14 mouse cellular contexts compared by ENCODE assay signal in the genomic region with DNA sequence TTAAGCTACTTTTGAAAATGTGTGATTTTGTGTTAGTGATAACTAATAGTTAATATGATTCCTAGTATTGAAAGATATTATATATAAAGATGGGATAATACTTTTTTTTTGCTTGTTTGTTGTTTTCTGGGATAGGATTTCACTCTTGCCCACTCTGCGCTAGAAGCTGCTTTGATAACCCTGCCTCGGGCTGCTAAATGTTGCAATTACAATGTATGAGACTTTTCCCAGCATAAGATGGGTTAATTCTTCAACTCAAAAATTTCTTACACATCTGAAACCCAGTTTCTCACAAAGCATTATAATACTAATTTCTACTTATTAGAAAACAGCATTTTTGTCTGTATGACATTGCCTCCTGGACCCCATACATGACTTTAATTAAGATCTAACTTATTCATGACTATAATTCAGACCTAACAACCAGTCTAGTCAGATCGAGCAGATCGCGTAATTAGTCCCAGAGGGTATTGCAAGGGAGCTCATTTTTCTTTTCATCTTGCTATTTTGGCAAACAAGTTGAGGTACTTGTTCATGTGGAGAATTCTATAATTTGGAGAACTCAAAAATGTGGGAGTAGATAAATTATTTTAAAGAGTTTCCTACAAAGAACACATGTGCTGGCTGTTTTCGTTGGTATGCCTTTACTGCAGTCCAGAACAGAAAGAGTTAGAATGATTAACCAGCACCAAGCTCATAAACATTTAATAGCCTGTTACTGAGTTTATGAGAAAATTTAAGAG.
DNase-seq lines count a peak whose midpoint lies in the region; ATAC-seq and TF ChIP-seq lines count a peak whose summit lies in the region.
"Had no signal": no experiment of that assay in that cellular context is flagged by ENCODE, and none has a peak within 500 bp of the region (broad histone marks: within the 10 kb centered on the region; RNA-seq: fewer than 3 reads in every experiment).

No protein-coding gene starts in this region.

- peak; percentile 13 for DNase-seq in embryo, embryonic 11 days
- no peak for DNase-seq in embryo, embryonic 10 days (ENCODE audit: low spot score)
- DNase-seq in kidney, adult 9 months = no peak
- no peak for DNase-seq in liver, postnatal 0 days
- DNase-seq in gastrocnemius, adult 2 months = no peak
- DNase-seq: adrenal gland, adult 2 months; cerebellum, adult 9-10 months; liver, embryonic 13.5 days; thymus, postnatal 14 days had no signal

- no peak for TF ChIP-seq CTCF in liver, postnatal 0 days (IDR thresholded peaks at IDR 0.05; ENCODE audit: low read depth)
- TF ChIP-seq CTCF in gastrocnemius, adult 2 months (IDR thresholded peaks at IDR 0.05) = no peak

- ATAC-seq in kidney, embryonic 15.5 days (replicated peaks; ENCODE audit: low FRiP score) = peak; percentile 85
- ATAC-seq in neural tube, embryonic 14.5 days (ENCODE audit: low read depth) = peak; percentile 63; the same call in 1 of the 2 replicates
- no peak for ATAC-seq in neural tube, embryonic 15.5 days (ENCODE audit: low FRiP score)
- ATAC-seq in liver, postnatal 0 days = no peak

- 31% methylated on average over 6 of the region's 6 CpGs for WGBS in kidney, embryonic 15.5 days
- WGBS in neural tube, embryonic 14.5 days = 51% methylated on average over 6 of the region's 6 CpGs
- 45% methylated on average over 6 of the region's 6 CpGs for WGBS in neural tube, embryonic 15.5 days
- WGBS in liver, postnatal 0 days (ENCODE audit: insufficient replicate concordance) = 79% methylated on average over 6 of the region's 6 CpGs

- peak overlapping the region; percentile 45; the same call in 1 of the 2 replicates for H3K27ac ChIP-seq in kidney, embryonic 15.5 days
- H3K27ac ChIP-seq in neural tube, embryonic 14.5 days (ENCODE audit: low read depth, low read length) = no peak overlapping the region
- H3K27ac ChIP-seq in neural tube, embryonic 15.5 days (replicated peaks) = no peak overlapping the region
- H3K27ac ChIP-seq in liver, postnatal 0 days (ENCODE audit: low read depth) = no peak overlapping the region
- no peak overlapping the region for H3K27ac ChIP-seq in gastrocnemius, adult 2 months
- H3K27ac ChIP-seq: forebrain, embryonic 10.5 days; liver, embryonic 13.5 days; lung, embryonic 15.5 days had no signal

- no peak overlapping the region for H3K4me3 ChIP-seq in kidney, embryonic 15.5 days (replicated peaks)
- no peak overlapping the region for H3K4me3 ChIP-seq in neural tube, embryonic 14.5 days (ENCODE audit: low read depth, low read length)
- no peak overlapping the region for H3K4me3 ChIP-seq in neural tube, embryonic 15.5 days (replicated peaks)
- no peak overlapping the region for H3K4me3 ChIP-seq in liver, postnatal 0 days (ENCODE audit: low read depth, low read length)
- no peak overlapping the region for H3K4me3 ChIP-seq in gastrocnemius, adult 2 months
- H3K4me3 ChIP-seq: forebrain, embryonic 10.5 days; liver, embryonic 13.5 days; lung, embryonic 15.5 days had no signal

- no peak for TF ChIP-seq EP300 in liver, postnatal 0 days (IDR thresholded peaks at IDR 0.05; ENCODE audit: low read depth)

- intact Hi-C loops in gastrocnemius, adult 2 months (cut with DNase I) = no loop called here

- H3K9me3 ChIP-seq in kidney, embryonic 15.5 days (replicated peaks) = no peaks in the 10 kb centered on the region
- H3K9me3 ChIP-seq in neural tube, embryonic 14.5 days (ENCODE audit: control insufficient read depth, low read length) = no peaks in the 10 kb centered on the region
- no peaks in the 10 kb centered on the region for H3K9me3 ChIP-seq in neural tube, embryonic 15.5 days (replicated peaks)
- H3K9me3 ChIP-seq in liver, postnatal 0 days (ENCODE audit: low read length) = no peaks in the 10 kb centered on the region
- H3K9me3 ChIP-seq: forebrain, embryonic 10.5 days; liver, embryonic 13.5 days; lung, embryonic 15.5 days had no signal

- H3K9ac ChIP-seq in kidney, embryonic 15.5 days = no peak overlapping the region
- no peak overlapping the region for H3K9ac ChIP-seq in neural tube, embryonic 14.5 days (replicated peaks; ENCODE audit: low read depth, low read length)
- H3K9ac ChIP-seq in neural tube, embryonic 15.5 days (replicated peaks) = no peak overlapping the region
- no peak overlapping the region for H3K9ac ChIP-seq in liver, postnatal 0 days (replicated peaks)
- H3K9ac ChIP-seq: liver, embryonic 13.5 days; lung, embryonic 15.5 days had no signal

- no peaks in the 10 kb centered on the region for H3K27me3 ChIP-seq in kidney, embryonic 15.5 days
- no peaks in the 10 kb centered on the region for H3K27me3 ChIP-seq in neural tube, embryonic 14.5 days (ENCODE audit: control insufficient read depth, insufficient read depth, low read length)
- no peaks in the 10 kb centered on the region for H3K27me3 ChIP-seq in neural tube, embryonic 15.5 days (replicated peaks)
- no peaks in the 10 kb centered on the region for H3K27me3 ChIP-seq in liver, postnatal 0 days (ENCODE audit: insufficient read depth, low read length)
- H3K27me3 ChIP-seq: liver, embryonic 13.5 days; lung, embryonic 15.5 days had no signal

- H3K4me2 ChIP-seq in kidney, embryonic 15.5 days = peak overlapping the region; percentile 21; the same call in 1 of the 2 replicates
- no peak overlapping the region for H3K4me2 ChIP-seq in neural tube, embryonic 14.5 days (ENCODE audit: low read depth, low read length)
- H3K4me2 ChIP-seq in neural tube, embryonic 15.5 days = no peak overlapping the region
- H3K4me2 ChIP-seq in liver, postnatal 0 days (ENCODE audit: low read depth, low read length) = no peak overlapping the region
- H3K4me2 ChIP-seq: liver, embryonic 13.5 days; lung, embryonic 15.5 days had no signal

- H3K4me1 ChIP-seq in kidney, embryonic 15.5 days = 0 out of 2 replicates have a peak, but pooled peaks cover 3% of the 10 kb centered on the region
- no peaks in the 10 kb centered on the region for H3K4me1 ChIP-seq in neural tube, embryonic 14.5 days (ENCODE audit: control insufficient read depth, insufficient read depth, low read length)
- H3K4me1 ChIP-seq in neural tube, embryonic 15.5 days = no peaks in the 10 kb centered on the region
- H3K4me1 ChIP-seq in liver, postnatal 0 days (ENCODE audit: insufficient read depth) = no peaks in the 10 kb centered on the region
- H3K4me1 ChIP-seq: forebrain, embryonic 10.5 days; liver, embryonic 13.5 days; lung, embryonic 15.5 days had no signal

- no peaks in the 10 kb centered on the region for H3K36me3 ChIP-seq in kidney, embryonic 15.5 days
- no peaks in the 10 kb centered on the region for H3K36me3 ChIP-seq in neural tube, embryonic 14.5 days (ENCODE audit: control insufficient read depth, insufficient read depth, low read length)
- no peaks in the 10 kb centered on the region for H3K36me3 ChIP-seq in neural tube, embryonic 15.5 days
- no peaks in the 10 kb centered on the region for H3K36me3 ChIP-seq in liver, postnatal 0 days (replicated peaks; ENCODE audit: insufficient read depth, low read length)
- H3K36me3 ChIP-seq: forebrain, embryonic 10.5 days; liver, embryonic 13.5 days; lung, embryonic 15.5 days had no signal

Comparison
In these comparisons a context has a peak if more than half of its experiments do, and no peak if none do; other contexts are left out.
1. ATAC-seq: peak in kidney, embryonic 15.5 days (single experiment) and neural tube, embryonic 14.5 days (single experiment); none in neural tube, embryonic 15.5 days (single experiment) and liver, postnatal 0 days (single experiment).